Mouse (Mus musculus): Measurements from ENCODE around the gene Rnf148. TPM values are rescaled to one million over a fixed set of nuclear protein-coding genes. Genes with fewer than 3 reads are reported as not detected.

Rnf148 gene
- polyA plus RNA-seq, 1 experiment from 2014 or later = 0.10 TPM

GRCm38 (mm10) chr6:23630465-23630864, 24.5 kb downstream of the Rnf148 start:
- WGBS = 29% methylated on average over 4 of the region's 4 CpGs
- no peak for ATAC-seq (ENCODE audit: insufficient read depth, low FRiP score)

More at GRCm38 (mm10) chr6:23630465-23630864, 24.5 kb downstream of the Rnf148 start:
- H3K27ac ChIP-seq (ENCODE audit: low read length) = no peak overlapping the region
- H3K4me3 ChIP-seq (replicated peaks; ENCODE audit: low read length) = no peak overlapping the region
- H3K36me3 ChIP-seq (ENCODE audit: control insufficient read depth, insufficient read depth, low read length) = no peaks in the 10 kb centered on the region
- no peak overlapping the region for H3K4me2 ChIP-seq (ENCODE audit: low read depth, low read length)
- H3K9me3 ChIP-seq (replicated peaks; ENCODE audit: control insufficient read depth, low read length) = no peaks in the 10 kb centered on the region
- no peak overlapping the region for H3K9ac ChIP-seq (ENCODE audit: low read length)
- H3K4me1 ChIP-seq (ENCODE audit: control insufficient read depth, insufficient read depth, low read length) = no peaks in the 10 kb centered on the region
- H3K27me3 ChIP-seq (ENCODE audit: control insufficient read depth, insufficient read depth, low read length) = no peaks in the 10 kb centered on the region

Other genes with a start within 250 kb of the Rnf148 start
- not detected in 2 replicates for gene Rnf133, start 4.8 kb downstream of the Rnf148 start, polyA plus RNA-seq (2015; fragmentation: Nextera tagmentation; extraction: Ambion mirVana)
- 3.3 and 3.4 TPM in 2 replicates for gene Cadps2, start 184.3 kb upstream of the Rnf148 start, polyA plus RNA-seq (2015; fragmentation: Nextera tagmentation; extraction: Ambion mirVana)

Data from stomach, embryonic 16.5 days (tissue).